Mouse (Mus musculus) lung, adult 18-20 months (tissue): ENCODE measurements at regions not wholly inside any gene's neighbourhood (a gene's known extent, or its start where the extent isn't known, plus 50 kb on each side); places are given as distances from the start of the nearest gene placed in this dataset.
"Not testable (repeated sequence)": the region's sequence is repeated elsewhere in the genome, so short reads cannot be mapped to it uniquely, and the experiment has no call there.

Experiments used
- DNase-seq, 2 experiments: peaks; one replicate each; pipeline ENCODE4 v3.0.0; 2022; ENCODE audit warnings: mixed read lengths in 2 of 2

DNA sequence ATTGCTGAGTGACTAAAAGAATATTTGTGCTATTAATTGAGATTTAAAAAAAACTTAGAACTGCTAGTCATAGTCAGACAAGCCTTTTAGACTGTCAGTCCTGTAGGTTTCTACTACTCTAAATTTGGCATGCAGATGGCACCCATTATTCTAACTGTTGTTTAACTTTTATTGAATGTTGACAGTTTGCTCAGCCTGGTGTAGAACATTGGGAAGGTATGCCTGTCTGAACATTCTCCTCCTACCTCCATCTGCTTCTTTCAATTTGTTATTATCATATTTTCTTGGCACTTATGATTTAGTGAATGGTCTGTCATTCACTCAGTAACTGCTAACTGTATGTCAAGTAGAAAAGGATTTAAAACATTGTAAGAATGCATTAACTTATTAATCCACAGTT lies 130.9 kb downstream of the Gmnc start:
- no peak for DNase-seq

DNA sequence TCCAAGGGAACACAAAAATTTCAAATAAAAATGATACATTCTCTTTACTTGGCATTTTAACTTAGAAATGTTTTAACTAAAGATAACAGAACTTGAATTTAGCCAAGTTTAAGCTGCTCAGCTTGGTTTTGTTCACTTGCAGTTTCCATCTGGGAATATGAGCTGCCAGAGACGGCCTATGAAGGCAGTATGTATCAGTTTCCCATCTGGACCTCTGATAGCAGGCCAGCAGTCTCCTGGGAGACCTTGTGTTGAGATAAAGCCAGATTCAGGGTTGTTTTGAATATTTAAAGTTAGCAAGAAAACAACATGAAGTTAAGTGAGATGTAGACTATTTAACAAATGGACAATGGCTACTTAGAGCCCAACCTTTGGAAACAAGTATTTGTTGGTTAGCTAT lies 142.3 kb downstream of the Gmnc start:
- no peak for DNase-seq

- no peak for DNase-seq
Observed at GRCm38 (mm10) chr16:26827006-26827405, 164.4 kb downstream of the Gmnc start.

- DNase-seq: not testable (repeated sequence)
Observed at GRCm38 (mm10) chr16:26811201-26811600, 180.3 kb downstream of the Gmnc start.

GRCm38 (mm10) chr16:26805426-26805825 lies 186.0 kb downstream of the Gmnc start:
- DNase-seq: no peak

- peak in 1 of 2 experiments; percentile 0 for DNase-seq
Observed at GRCm38 (mm10) chr16:26787042-26787620, 204.3 kb downstream of the Gmnc start.

- peak in 1 of 2 experiments; percentile 3 for DNase-seq
Observed at GRCm38 (mm10) chr16:26782331-26782730, 200.8 kb downstream of the Il1rap start.
